Mouse (Mus musculus) G1E (cell line): ENCODE results near the gene Dennd1a.

Experiments
- CTCF ChIP-seq: IDR thresholded peaks from 2 replicates; pipeline ENCODE4 v1.5.1; 2012; ENCODE audit warnings: low read depth, low read length, inconsistent platforms, mixed read lengths
- GATA1 ChIP-seq: IDR thresholded peaks from 2 replicates; pipeline ENCODE4 v1.6.1; 2012; ENCODE audit warnings: borderline replicate concordance, low read length, inconsistent platforms, mixed read lengths
- POLR2AphosphoS5 ChIP-seq: IDR thresholded peaks from 2 replicates; pipeline ENCODE4 v1.6.1; 2012; ENCODE audit warnings: low read depth, low read length, inconsistent platforms; ENCODE audit not compliant: insufficient replicate concordance

GRCm38 (mm10) chr2:37760633-37761032, 526.6 kb downstream of the Dennd1a start:
- TF ChIP-seq POLR2AphosphoS5 (no peak), CTCF (no peak), GATA1 (no peak)
